Mouse (Mus musculus): Measurements from ENCODE around the gene Dok7.

GRCm38 (mm10) chr5:35088785-35089613 lies 32.4 kb downstream of the Dok7 start:
- TF ChIP-seq POLR2A (IDR thresholded peaks at IDR 0.05; ENCODE audit: borderline replicate concordance, control insufficient read depth, low read depth, low read length) (no peak), CTCF (IDR thresholded peaks at IDR 0.05; ENCODE audit: control insufficient read depth, insufficient read depth, low read length) (peak; percentile 95)

Data from bone marrow, adult 2 months (tissue).